Mouse (Mus musculus) heart, embryonic 11.5 days (tissue): ENCODE measurements around the gene Sgo2b. TPM values are rescaled to one million over a fixed set of nuclear protein-coding genes. Genes with fewer than 3 reads are reported as not detected.

Experiments used
- ATAC-seq: fragments of 200-750 bp; cut with Nextera tagmentation; replicated peaks from 2 replicates; pipeline ENCODE4 v1.8.0; 2017; ENCODE audit warnings: moderate library complexity; ENCODE audit not compliant: insufficient number of reproducible peaks, low FRiP score, low TSS enrichment
- H3K27ac ChIP-seq: fragments of 300-500 bp; sonication (generic); 2 replicates; pipeline ENCODE4 v1.5.1; 2014; ENCODE audit warnings: mild to moderate bottlenecking, low read depth, low read length
- H3K27me3 ChIP-seq: fragments of 300-500 bp; sonication (generic); 2 replicates; pipeline ENCODE4 v1.6.1; 2014; ENCODE audit warnings: mild to moderate bottlenecking, low read length, mixed read lengths; ENCODE audit not compliant: control insufficient read depth, insufficient read depth
- H3K36me3 ChIP-seq: fragments of 300-500 bp; sonication (generic); 2 replicates; pipeline ENCODE4 v1.6.1; 2014; ENCODE audit warnings: mild to moderate bottlenecking, low read length, moderate library complexity, mixed read lengths; ENCODE audit not compliant: control insufficient read depth, insufficient read depth
- H3K4me1 ChIP-seq: fragments of 300-500 bp; sonication (generic); 2 replicates; pipeline ENCODE4 v1.6.1; 2014; ENCODE audit warnings: low read length; ENCODE audit not compliant: control insufficient read depth, insufficient read depth
- H3K4me2 ChIP-seq: fragments of 300-500 bp; sonication (generic); 2 replicates; pipeline ENCODE4 v1.6.1; 2014; ENCODE audit warnings: mild to moderate bottlenecking, moderate library complexity
- H3K4me3 ChIP-seq: fragments of 300-500 bp; sonication (generic); 2 replicates; pipeline ENCODE4 v1.5.1; 2014; ENCODE audit warnings: low read depth, low read length
- H3K9ac ChIP-seq: fragments of 300-500 bp; sonication (generic); 2 replicates; pipeline ENCODE4 v1.6.1; 2014; ENCODE audit warnings: mild to moderate bottlenecking, low read depth, low read length, moderate library complexity
- H3K9me3 ChIP-seq: fragments of 300-500 bp; sonication (generic); replicated peaks from 2 replicates; pipeline ENCODE4 v1.6.1; 2016; ENCODE audit warnings: low read length; ENCODE audit not compliant: control insufficient read depth
- WGBS: fragments of 180-500 bp; shearing (Covaris S2); extraction: QIAGEN DNeasy Blood & Tissue Kit; methylation state at CpG from one replicate; pipeline ENCODE4 v1.1.7; 2014; ENCODE audit not compliant: insufficient replicate concordance; 5-methylcytosine and 5-hydroxymethylcytosine counted together
- polyA plus RNA-seq: library from polyadenylated mRNA; unstranded; fragments of >200 nt; fragmentation: Nextera tagmentation; extraction: Ambion mirVana; gene quantifications from 2 replicates; pipeline ENCODE4 v1.2.1, GENCODE M21; 2014

Sgo2b gene
- polyA plus RNA-seq, 1 experiment from 2014 or later, result not detected

DNA sequence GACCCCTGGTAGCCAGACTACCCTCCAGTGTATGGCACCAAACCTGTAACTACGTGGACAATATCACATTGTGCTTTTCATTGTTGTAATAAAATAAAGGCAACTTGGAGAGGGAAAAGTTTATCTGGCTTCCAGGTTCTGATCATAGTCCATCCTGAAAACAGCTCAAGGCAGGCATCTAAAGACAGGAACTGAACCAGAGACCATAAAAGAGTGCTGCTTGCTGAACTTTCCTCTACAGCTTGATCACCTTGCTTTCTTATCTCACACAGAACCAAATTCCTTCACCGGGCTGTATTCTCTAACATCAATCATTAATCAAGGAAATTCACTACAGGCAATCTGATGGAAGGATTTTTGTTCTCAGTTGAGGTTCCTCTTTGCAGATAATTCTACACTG, 57.0 kb downstream of the Sgo2b start:
- 71% methylated on average over 2 of the region's 2 CpGs for WGBS
- H3K4me2 ChIP-seq, result no peak overlapping the region

DNA sequence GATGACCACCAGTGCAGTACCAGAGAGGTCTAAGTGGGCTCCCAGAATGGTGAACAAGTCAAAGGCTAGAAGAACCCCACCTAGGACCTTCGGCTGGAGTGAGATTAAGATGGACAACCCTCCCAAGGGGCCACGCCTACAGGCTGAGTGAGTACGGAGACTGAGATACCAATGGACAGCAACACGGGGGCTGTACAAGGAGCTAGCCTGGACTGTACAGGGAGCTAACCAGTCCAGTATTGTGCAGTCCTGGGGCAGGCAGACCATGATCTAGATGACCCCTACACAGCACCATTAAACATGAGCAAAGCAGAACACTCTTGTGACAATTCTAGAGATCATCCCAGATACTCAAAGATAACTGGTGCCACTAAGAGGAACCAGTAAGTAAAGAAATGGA, 73.7 kb downstream of the Sgo2b start:
- 71% methylated on average over 4 of the region's 4 CpGs for WGBS
- Histone ChIP-seq H3K4me1 (no peaks in the 10 kb centered on the region), H3K9ac (no peak overlapping the region), H3K4me2 (no peak overlapping the region), H3K36me3 (no peaks in the 10 kb centered on the region), H3K27me3 (no peaks in the 10 kb centered on the region), H3K27ac (no peak overlapping the region), H3K4me3 (no peak overlapping the region), H3K9me3 (no peaks in the 10 kb centered on the region)
- no peak for ATAC-seq

More for the DNA sequence above, 57.0 kb downstream of the Sgo2b start:
- Histone ChIP-seq H3K4me3 (no peak overlapping the region), H3K4me1 (no peaks in the 10 kb centered on the region), H3K9me3 (no peaks in the 10 kb centered on the region), H3K9ac (no peak overlapping the region), H3K27me3 (no peaks in the 10 kb centered on the region), H3K27ac (no peak overlapping the region), H3K36me3 (no peaks in the 10 kb centered on the region)
- no peak for ATAC-seq

DNA sequence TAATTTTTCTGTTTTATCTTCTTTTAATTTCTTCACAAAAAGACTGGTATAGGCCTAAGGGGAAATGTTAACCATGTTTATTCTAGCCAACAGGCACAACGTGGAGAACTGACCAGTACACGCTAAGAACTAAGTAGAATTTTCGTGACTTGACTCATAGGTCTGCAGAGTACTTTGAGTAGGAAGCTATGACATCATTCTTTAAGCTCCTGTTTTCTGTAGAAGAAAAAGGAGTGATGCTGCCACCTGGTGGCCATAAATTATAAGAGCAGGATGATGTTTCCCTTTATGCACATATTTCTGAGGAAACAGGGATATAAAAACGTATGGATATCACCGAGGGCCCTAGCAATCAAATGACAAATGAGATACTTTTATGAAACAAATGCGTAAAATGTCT, 74.7 kb downstream of the Sgo2b start:
- ATAC-seq, result 0 out of 2 replicates have a peak, but pooled peaks have one; percentile 57
- Histone ChIP-seq H3K9me3 (no peaks in the 10 kb centered on the region), H3K27ac (no peak overlapping the region), H3K27me3 (no peaks in the 10 kb centered on the region), H3K4me2 (no peak overlapping the region), H3K36me3 (no peaks in the 10 kb centered on the region), H3K4me3 (no peak overlapping the region), H3K4me1 (no peaks in the 10 kb centered on the region), H3K9ac (no peak overlapping the region)
- 17% methylated on average over 6 of the region's 6 CpGs for WGBS

DNA sequence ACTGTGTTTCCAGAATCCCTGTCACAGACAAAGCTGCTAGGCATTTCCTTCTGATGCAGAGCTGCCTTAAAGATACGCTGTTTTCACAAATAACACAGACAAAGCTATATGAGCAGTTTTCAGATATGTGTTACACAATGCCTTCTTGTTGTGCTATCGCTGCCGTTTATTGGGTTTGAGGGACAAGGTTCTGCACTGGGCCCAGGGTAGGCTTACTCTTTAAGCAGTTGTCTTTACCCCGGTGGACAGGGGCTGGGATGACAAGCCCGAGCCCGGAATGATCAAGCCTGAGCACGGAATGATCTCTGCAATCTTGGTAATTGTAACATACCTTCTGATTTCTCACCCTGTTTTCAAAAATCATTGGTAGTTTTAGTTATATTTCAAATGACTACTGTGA, 75.1 kb downstream of the Sgo2b start:
- Histone ChIP-seq H3K9ac (no peak overlapping the region), H3K27me3 (no peaks in the 10 kb centered on the region), H3K27ac (no peak overlapping the region), H3K36me3 (no peaks in the 10 kb centered on the region), H3K4me2 (no peak overlapping the region), H3K4me3 (no peak overlapping the region), H3K9me3 (no peaks in the 10 kb centered on the region), H3K4me1 (no peaks in the 10 kb centered on the region)
- ATAC-seq, result no peak
- WGBS, result 87% methylated on average over 7 of the region's 7 CpGs
